Mouse (Mus musculus): ENCODE measurements around the gene Acot2. TPM values are rescaled to one million over a fixed set of nuclear protein-coding genes. Genes with fewer than 3 reads are reported as not detected.
"Not testable (repeated sequence)": the region's sequence is repeated elsewhere in the genome, so short reads cannot be mapped to it uniquely, and the experiment has no call there.

The Acot2 gene
- polyA plus RNA-seq, 1 experiment from 2014 or later = 24.0 TPM

DNA sequence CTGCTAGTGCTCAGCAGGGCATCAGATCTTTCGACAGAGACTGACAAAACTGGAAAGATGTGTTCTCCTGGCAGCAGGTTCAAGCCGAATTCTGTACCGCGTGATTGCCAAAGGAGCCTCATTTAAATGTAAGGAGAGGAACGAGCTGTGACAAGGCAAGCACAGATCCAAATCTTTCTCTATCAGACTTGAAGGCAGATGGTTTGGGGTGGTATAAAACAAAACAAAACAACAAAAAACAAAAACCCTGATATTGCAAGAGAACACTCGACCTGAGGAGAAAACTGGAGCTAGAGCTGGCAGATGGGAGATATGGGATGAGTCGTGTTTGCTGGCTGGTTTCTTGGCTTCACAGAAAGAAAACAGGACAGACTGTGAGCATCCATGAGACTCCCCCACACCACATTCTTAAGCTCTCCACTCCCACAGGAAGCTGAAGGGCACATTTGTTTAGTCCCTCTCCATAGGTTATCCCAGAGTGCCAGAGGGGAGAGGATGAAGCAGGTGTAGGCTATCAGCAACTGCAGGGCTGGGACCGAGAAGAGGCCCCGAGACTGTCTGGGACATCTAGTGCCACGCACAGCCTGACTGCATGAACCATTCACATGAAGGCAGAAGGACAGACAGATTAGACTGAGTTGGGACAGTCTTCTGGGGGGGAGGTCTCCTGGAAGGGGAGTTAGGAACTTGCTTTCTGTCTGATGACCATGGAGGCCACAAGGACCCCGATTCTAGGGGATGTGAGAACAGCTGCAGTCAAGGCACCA is 10.9 kb downstream of the Acot2 start:
- ATAC-seq (ENCODE audit: insufficient number of reproducible peaks, low FRiP score, low TSS enrichment, low read depth) = no peak
- no peaks in the 10 kb centered on the region for H3K27me3 ChIP-seq
- H3K4me2 ChIP-seq (replicated peaks) = no peak overlapping the region
- WGBS = 53% methylated on average over 11 of the region's 11 CpGs
- no peak overlapping the region for H3K9ac ChIP-seq
- H3K4me3 ChIP-seq (replicated peaks) = no peak overlapping the region
- no peaks in the 10 kb centered on the region; the same call in 1 of the 2 replicates for H3K9me3 ChIP-seq (replicated peaks)
- peak overlapping the region; percentile 66 for H3K27ac ChIP-seq (replicated peaks)
- H3K4me1 ChIP-seq = peaks cover 3% of the 10 kb centered on the region; the same call in 1 of the 2 replicates
- 0 out of 2 replicates have a peak, but pooled peaks cover under 1% of the 10 kb centered on the region for H3K36me3 ChIP-seq

DNA sequence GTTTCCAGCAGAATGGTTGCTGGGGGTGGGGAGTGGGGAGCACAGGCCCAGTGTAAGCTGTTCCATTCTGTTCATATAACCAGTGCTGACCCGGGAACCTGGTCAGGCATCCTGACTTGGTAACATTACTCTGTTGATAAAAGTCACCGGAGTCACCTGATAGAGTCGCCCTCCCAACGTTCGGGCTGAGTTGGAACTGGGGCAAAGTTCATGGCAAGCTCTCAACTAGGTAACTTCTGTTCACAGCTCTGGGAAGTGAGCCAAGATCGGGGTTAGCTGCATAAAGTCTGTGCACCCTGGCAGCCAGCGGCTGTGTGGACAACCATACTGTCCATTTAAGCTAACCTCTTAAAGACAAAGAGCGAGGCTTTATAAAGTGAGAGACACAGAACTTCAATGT is 11.6 kb downstream of the Acot2 start:
- H3K9me3 ChIP-seq (replicated peaks); H3K36me3 ChIP-seq; H3K4me3 ChIP-seq (replicated peaks); H3K27me3 ChIP-seq; H3K27ac ChIP-seq (replicated peaks); H3K9ac ChIP-seq; H3K4me2 ChIP-seq (replicated peaks); ATAC-seq (ENCODE audit: insufficient number of reproducible peaks, low FRiP score, low TSS enrichment, low read depth); H3K4me1 ChIP-seq: not testable (repeated sequence)
- WGBS = 56% methylated on average over 8 of the region's 8 CpGs

- no peaks in the 10 kb centered on the region for H3K27me3 ChIP-seq
- no peak overlapping the region for H3K9ac ChIP-seq
- peaks cover 3% of the 10 kb centered on the region; the same call in 1 of the 2 replicates for H3K4me1 ChIP-seq
- 82% methylated on average over 3 of the region's 3 CpGs for WGBS
- no peak overlapping the region for H3K4me2 ChIP-seq (replicated peaks)
- no peaks in the 10 kb centered on the region for H3K36me3 ChIP-seq
- no peaks in the 10 kb centered on the region; the same call in 1 of the 2 replicates for H3K9me3 ChIP-seq (replicated peaks)
- ATAC-seq (ENCODE audit: insufficient number of reproducible peaks, low FRiP score, low TSS enrichment, low read depth) = no peak
- no peak overlapping the region for H3K4me3 ChIP-seq (replicated peaks)
- H3K27ac ChIP-seq (replicated peaks) = no peak overlapping the region
These were observed 12.8 kb downstream of the Acot2 start for GRCm38 (mm10) chr12:84000418-84000817.

GRCm38 (mm10) chr12:84003866-84004265 is 16.2 kb downstream of the Acot2 start:
- no peak overlapping the region for H3K4me2 ChIP-seq (replicated peaks)
- H3K27me3 ChIP-seq = no peaks in the 10 kb centered on the region
- ATAC-seq (ENCODE audit: insufficient number of reproducible peaks, low FRiP score, low TSS enrichment, low read depth) = no peak
- no peak overlapping the region for H3K27ac ChIP-seq (replicated peaks)
- H3K4me1 ChIP-seq = peaks cover 7% of the 10 kb centered on the region
- H3K36me3 ChIP-seq = no peaks in the 10 kb centered on the region
- no peaks in the 10 kb centered on the region; the same call in 1 of the 2 replicates for H3K9me3 ChIP-seq (replicated peaks)
- 78% methylated on average over 1 of the region's 1 CpGs for WGBS
- H3K9ac ChIP-seq = no peak overlapping the region
- no peak overlapping the region for H3K4me3 ChIP-seq (replicated peaks)

- Histone ChIP-seq H3K27ac (replicated peaks) (no peak overlapping the region), H3K27me3 (no peaks in the 10 kb centered on the region), H3K4me3 (replicated peaks) (no peak overlapping the region), H3K36me3 (no peaks in the 10 kb centered on the region), H3K4me1 (peaks cover 18% of the 10 kb centered on the region), H3K4me2 (replicated peaks) (no peak overlapping the region), H3K9me3 (replicated peaks) (no peaks in the 10 kb centered on the region), H3K9ac (no peak overlapping the region)
- ATAC-seq (ENCODE audit: insufficient number of reproducible peaks, low FRiP score, low TSS enrichment, low read depth) = no peak
- WGBS = 85% methylated on average over 12 of the region's 12 CpGs
These were observed 20.6 kb downstream of the Acot2 start for GRCm38 (mm10) chr12:84008251-84008650.

DNA sequence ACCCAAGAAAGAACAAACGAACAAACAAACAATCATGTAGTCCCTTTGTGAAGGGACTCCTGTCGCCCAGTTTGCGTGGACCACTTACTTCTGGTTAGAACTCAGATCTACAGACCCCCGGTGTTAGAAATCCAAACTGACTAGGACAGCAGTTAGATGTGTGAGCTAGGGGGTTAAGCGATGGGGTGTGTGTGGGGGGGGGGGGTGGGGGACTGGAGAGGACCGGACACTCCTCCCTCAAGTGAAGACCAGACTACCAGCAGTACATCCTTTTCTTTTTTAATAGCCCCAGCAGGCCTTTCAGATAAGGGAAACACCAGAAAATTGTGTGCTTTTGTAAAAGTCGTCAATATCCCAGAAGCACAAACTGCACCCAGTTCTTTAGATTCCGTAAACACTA is 21.1 kb downstream of the Acot2 start:
- ATAC-seq (ENCODE audit: insufficient number of reproducible peaks, low FRiP score, low TSS enrichment, low read depth) = no peak

GRCm38 (mm10) chr12:84009171-84009965 is 21.7 kb downstream of the Acot2 start, which contains the start of gene Acot1:
Gene Acot1 (plus strand): TSS chr12:84009490.
- Histone ChIP-seq H3K27ac (replicated peaks) (peak within 1 kb of the TSS; percentile 83), H3K4me2 (replicated peaks) (peak within 1 kb of the TSS; percentile 61), H3K9ac (peak within 1 kb of the TSS; percentile 35; the same call in 1 of the 2 replicates), H3K4me1 (peaks cover 18% of the 10 kb centered on the region), H3K4me3 (replicated peaks) (peak within 1 kb of the TSS; percentile 52)
- under 1% methylated on average over 58 of the region's 70 CpGs for WGBS
- H3K36me3 ChIP-seq; H3K9me3 ChIP-seq (replicated peaks); H3K27me3 ChIP-seq: not testable (repeated sequence)
- ATAC-seq (ENCODE audit: insufficient number of reproducible peaks, low FRiP score, low TSS enrichment, low read depth) = peak; percentile 92

More for the DNA sequence above, 21.1 kb downstream of the Acot2 start:
- H3K27ac ChIP-seq (replicated peaks) = peak overlapping the region; percentile 83
- WGBS = 63% methylated on average over 8 of the region's 8 CpGs
- H3K4me1 ChIP-seq = peaks cover 18% of the 10 kb centered on the region
- H3K9ac ChIP-seq = no peak overlapping the region
- no peaks in the 10 kb centered on the region for H3K27me3 ChIP-seq
- no peaks in the 10 kb centered on the region for H3K9me3 ChIP-seq (replicated peaks)
- H3K36me3 ChIP-seq = no peaks in the 10 kb centered on the region
- H3K4me2 ChIP-seq (replicated peaks) = peak overlapping the region; percentile 61
- peak overlapping the region; percentile 52 for H3K4me3 ChIP-seq (replicated peaks)

DNA sequence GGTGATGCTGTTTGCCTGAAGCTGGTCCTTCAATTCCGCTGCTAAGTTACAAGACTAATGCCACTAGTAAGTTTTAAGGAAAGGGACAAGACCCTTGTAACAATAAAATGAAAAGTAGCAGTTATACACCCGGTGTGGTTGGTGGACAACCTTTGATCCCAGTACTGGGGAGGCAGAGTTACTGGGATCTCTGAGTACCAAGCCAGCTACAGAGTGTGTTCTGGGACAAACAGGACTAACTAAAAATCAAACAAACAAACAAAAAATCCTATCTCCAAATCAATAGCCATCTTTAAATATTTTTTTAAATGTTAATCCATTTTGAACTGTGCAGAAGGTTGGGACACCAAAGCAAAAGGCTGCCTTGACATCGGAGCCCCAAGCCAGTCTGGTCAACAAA is 22.5 kb downstream of the Acot2 start:
- no peaks in the 10 kb centered on the region for H3K27me3 ChIP-seq
- H3K4me1 ChIP-seq = peaks cover 18% of the 10 kb centered on the region
- no peak overlapping the region for H3K27ac ChIP-seq (replicated peaks)
- peak overlapping the region; percentile 61 for H3K4me2 ChIP-seq (replicated peaks)
- H3K9me3 ChIP-seq (replicated peaks) = no peaks in the 10 kb centered on the region
- WGBS = 71% methylated on average over 3 of the region's 3 CpGs
- no peak overlapping the region for H3K9ac ChIP-seq
- no peak for ATAC-seq (ENCODE audit: insufficient number of reproducible peaks, low FRiP score, low TSS enrichment, low read depth)
- H3K36me3 ChIP-seq = no peaks in the 10 kb centered on the region
- H3K4me3 ChIP-seq (replicated peaks) = peak overlapping the region; percentile 52

GRCm38 (mm10) chr12:84011251-84012040 is 23.8 kb downstream of the Acot2 start:
- 50% methylated on average over 12 of the region's 12 CpGs for WGBS
- H3K9me3 ChIP-seq (replicated peaks) = no peaks in the 10 kb centered on the region
- no peaks in the 10 kb centered on the region for H3K36me3 ChIP-seq
- H3K4me3 ChIP-seq (replicated peaks) = no peak overlapping the region
- ATAC-seq (ENCODE audit: insufficient number of reproducible peaks, low FRiP score, low TSS enrichment, low read depth) = no peak
- peak overlapping the region; percentile 35 for H3K4me2 ChIP-seq (replicated peaks)
- H3K27me3 ChIP-seq = no peaks in the 10 kb centered on the region
- H3K9ac ChIP-seq = no peak overlapping the region
- peaks cover 18% of the 10 kb centered on the region for H3K4me1 ChIP-seq
- H3K27ac ChIP-seq (replicated peaks) = no peak overlapping the region

- Histone ChIP-seq H3K4me3 (replicated peaks) (no peak overlapping the region), H3K4me2 (replicated peaks) (no peak overlapping the region), H3K9ac (no peak overlapping the region), H3K27me3 (no peaks in the 10 kb centered on the region), H3K36me3 (no peaks in the 10 kb centered on the region), H3K9me3 (replicated peaks) (no peaks in the 10 kb centered on the region), H3K27ac (replicated peaks) (no peak overlapping the region), H3K4me1 (peaks cover 18% of the 10 kb centered on the region)
- no peak for ATAC-seq (ENCODE audit: insufficient number of reproducible peaks, low FRiP score, low TSS enrichment, low read depth)
- WGBS = 70% methylated on average over 6 of the region's 6 CpGs
These were observed 25.5 kb downstream of the Acot2 start for GRCm38 (mm10) chr12:84013130-84013529.

GRCm38 (mm10) chr12:84013701-84014100 is 26.0 kb downstream of the Acot2 start:
- Histone ChIP-seq H3K36me3 (no peaks in the 10 kb centered on the region), H3K4me1 (peaks cover 16% of the 10 kb centered on the region), H3K9ac (no peak overlapping the region), H3K4me3 (replicated peaks) (no peak overlapping the region), H3K27ac (replicated peaks) (no peak overlapping the region), H3K27me3 (no peaks in the 10 kb centered on the region), H3K4me2 (replicated peaks) (no peak overlapping the region), H3K9me3 (replicated peaks) (no peaks in the 10 kb centered on the region)
- no peak for ATAC-seq (ENCODE audit: insufficient number of reproducible peaks, low FRiP score, low TSS enrichment, low read depth)
- WGBS = 93% methylated on average over 7 of the region's 7 CpGs
